Mouse (Mus musculus) MEL (cell line): Measurements from ENCODE around the gene Lcor. TPM values are rescaled to one million over a fixed set of nuclear protein-coding genes. Genes with fewer than 3 reads are reported as not detected.
A peak's percentile ranks its signal among the peaks of the same experiment; 100 is the strongest.

Experiments used
- DNase-seq: peaks from one replicate; pipeline ENCODE4 v3.0.0; 2011; ENCODE audit warnings: low read depth, low spot score
- H3K27ac ChIP-seq: 2 replicates; pipeline ENCODE4 v1.5.1; 2012; ENCODE audit warnings: low read depth, mild to moderate bottlenecking, control low read depth, low read length, moderate library complexity; ENCODE audit not compliant: control insufficient read depth
- H3K27me3 ChIP-seq, 2 experiments: fragments of 150-350 bp in 1 of 2; sonication (generic) in 1 of 2; 2 replicates each; pipeline ENCODE4 v1.6.1; 2012; ENCODE audit warnings: low read length in 2 of 2, mild to moderate bottlenecking in 2 of 2, improper control_type of control experiment in 1 of 2, moderate library complexity in 1 of 2; ENCODE audit not compliant: insufficient read depth in 2 of 2, control insufficient read depth in 1 of 2
- H3K36me3 ChIP-seq, 2 experiments: 2 replicates each; pipeline ENCODE4 v1.6.1; 2012 to 2014; ENCODE audit warnings: low read length in 2 of 2, improper control_type of control experiment in 1 of 2, inconsistent platforms in 1 of 2, mild to moderate bottlenecking in 1 of 2; ENCODE audit not compliant: insufficient read depth in 2 of 2, control insufficient read depth in 1 of 2
- H3K4me1 ChIP-seq, 2 experiments: fragments of 150-350 bp in 1 of 2; sonication (generic) in 1 of 2; 2 replicates each; pipeline ENCODE4 v1.6.1; 2012; ENCODE audit warnings: low read length in 2 of 2, improper control_type of control experiment in 1 of 2, mild to moderate bottlenecking in 1 of 2; ENCODE audit not compliant: insufficient read depth in 2 of 2, control insufficient read depth in 1 of 2
- H3K4me3 ChIP-seq, 2 experiments: fragments of 150-350 bp in 1 of 2; sonication (generic) in 1 of 2; 2 replicates each; pipeline ENCODE4 v1.5.1; 2012; ENCODE audit warnings: low read depth in 2 of 2, low read length in 2 of 2, mild to moderate bottlenecking in 2 of 2, moderate library complexity in 2 of 2, control low read depth in 1 of 2, improper control_type of control experiment in 1 of 2; ENCODE audit not compliant: control insufficient read depth in 1 of 2, insufficient read depth in 1 of 2
- H3K79me2 ChIP-seq: 2 replicates; pipeline ENCODE4 v1.6.1; 2012; ENCODE audit warnings: mild to moderate bottlenecking, low read length, moderate library complexity; ENCODE audit not compliant: control insufficient read depth, poor library complexity, insufficient read depth
- H3K9ac ChIP-seq: 2 replicates; pipeline ENCODE4 v1.6.1; 2012; ENCODE audit warnings: low read depth, mild to moderate bottlenecking, control low read depth, low read length, moderate library complexity; ENCODE audit not compliant: control insufficient read depth, poor library complexity, severe bottlenecking
- H3K9me3 ChIP-seq: fragments of 150-350 bp; sonication (generic); replicated peaks from 2 replicates; pipeline ENCODE4 v1.6.1; 2012; ENCODE audit warnings: mild to moderate bottlenecking, low read length, improper control_type of control experiment, moderate library complexity; ENCODE audit not compliant: insufficient read depth
- CHD1 ChIP-seq: IDR thresholded peaks from 2 replicates; pipeline ENCODE4 v1.6.1; 2012; ENCODE audit warnings: low read depth, mild to moderate bottlenecking, inconsistent platforms, low read length, improper control_type of control experiment
- E2F4 ChIP-seq: IDR thresholded peaks from 2 replicates; pipeline ENCODE4 v1.6.1; 2011; ENCODE audit warnings: low read depth, low read length, improper control_type of control experiment, borderline replicate concordance
- ELF1 ChIP-seq: IDR thresholded peaks from 2 replicates; pipeline ENCODE4 v1.6.1; 2014; ENCODE audit warnings: low read depth, mild to moderate bottlenecking, inconsistent platforms, low read length, improper control_type of control experiment, moderate library complexity
- JUND ChIP-seq: IDR thresholded peaks from 2 replicates; pipeline ENCODE4 v1.6.1; 2011; ENCODE audit warnings: low read depth, mild to moderate bottlenecking, improper control_type of control experiment, low read length
- MAX ChIP-seq: IDR thresholded peaks from 2 replicates; pipeline ENCODE4 v1.6.1; 2011; ENCODE audit warnings: low read length, improper control_type of control experiment
- MAZ ChIP-seq: IDR thresholded peaks from 2 replicates; pipeline ENCODE4 v1.6.1; 2012; ENCODE audit warnings: low read depth, mild to moderate bottlenecking, inconsistent platforms, low read length, improper control_type of control experiment
- MXI1 ChIP-seq: IDR thresholded peaks from 2 replicates; pipeline ENCODE4 v1.6.1; 2011; ENCODE audit warnings: mild to moderate bottlenecking, low read depth, low read length, improper control_type of control experiment
- NRF1 ChIP-seq: IDR thresholded peaks from 2 replicates; pipeline ENCODE4 v1.6.1; 2014; ENCODE audit warnings: low read depth, mild to moderate bottlenecking, inconsistent platforms, low read length, improper control_type of control experiment, moderate library complexity; ENCODE audit not compliant: poor library complexity, insufficient read depth, severe bottlenecking
- POLR2A ChIP-seq, 2 experiments: IDR thresholded peaks; 2 replicates each; pipeline ENCODE4 v1.6.1; 2011 to 2012; ENCODE audit warnings: low read length in 2 of 2, mild to moderate bottlenecking in 2 of 2, control low read depth in 1 of 2, improper control_type of control experiment in 1 of 2, low read depth in 1 of 2, moderate library complexity in 1 of 2; ENCODE audit not compliant: control insufficient read depth in 1 of 2, insufficient read depth in 1 of 2, poor library complexity in 1 of 2
- SIN3A ChIP-seq: IDR thresholded peaks from 2 replicates; pipeline ENCODE4 v1.6.1; 2012; ENCODE audit warnings: low read length, improper control_type of control experiment, inconsistent platforms
- TAL1 ChIP-seq: IDR thresholded peaks from 2 replicates; pipeline ENCODE4 v1.6.1; 2012; ENCODE audit warnings: mild to moderate bottlenecking, inconsistent platforms, low read length, moderate library complexity, mixed read lengths
- USF1 ChIP-seq: IDR thresholded peaks from 2 replicates; pipeline ENCODE4 v1.6.1; 2014; ENCODE audit warnings: low read depth, mild to moderate bottlenecking, inconsistent platforms, low read length, improper control_type of control experiment, moderate library complexity
- polyA plus RNA-seq, 2 experiments: library from polyadenylated mRNA; stranded (reverse) in 1 of 2; unstranded in 1 of 2; fragments of >175 nt in 1 of 2; fragments of >200 nt in 1 of 2; gene quantifications; 2 replicates each; pipeline versions ENCODE4 v1.2.1 to v1.2.4; 2012; ENCODE audit warnings: low replicate concordance in 2 of 2, low read depth in 1 of 2; ENCODE audit not compliant: insufficient read length in 2 of 2, insufficient read depth in 1 of 2, missing spikeins in 1 of 2
- total RNA-seq: library from RNA; depleted of rRNA; stranded (reverse); fragments of 300-350 nt; gene quantifications from 2 replicates; pipeline ENCODE4 v1.2.3, GENCODE M21; 2012

The Lcor gene
- total and polyA plus RNA-seq, 3 experiments = 8.1 to 8.7 TPM; not detected in 1

DNA sequence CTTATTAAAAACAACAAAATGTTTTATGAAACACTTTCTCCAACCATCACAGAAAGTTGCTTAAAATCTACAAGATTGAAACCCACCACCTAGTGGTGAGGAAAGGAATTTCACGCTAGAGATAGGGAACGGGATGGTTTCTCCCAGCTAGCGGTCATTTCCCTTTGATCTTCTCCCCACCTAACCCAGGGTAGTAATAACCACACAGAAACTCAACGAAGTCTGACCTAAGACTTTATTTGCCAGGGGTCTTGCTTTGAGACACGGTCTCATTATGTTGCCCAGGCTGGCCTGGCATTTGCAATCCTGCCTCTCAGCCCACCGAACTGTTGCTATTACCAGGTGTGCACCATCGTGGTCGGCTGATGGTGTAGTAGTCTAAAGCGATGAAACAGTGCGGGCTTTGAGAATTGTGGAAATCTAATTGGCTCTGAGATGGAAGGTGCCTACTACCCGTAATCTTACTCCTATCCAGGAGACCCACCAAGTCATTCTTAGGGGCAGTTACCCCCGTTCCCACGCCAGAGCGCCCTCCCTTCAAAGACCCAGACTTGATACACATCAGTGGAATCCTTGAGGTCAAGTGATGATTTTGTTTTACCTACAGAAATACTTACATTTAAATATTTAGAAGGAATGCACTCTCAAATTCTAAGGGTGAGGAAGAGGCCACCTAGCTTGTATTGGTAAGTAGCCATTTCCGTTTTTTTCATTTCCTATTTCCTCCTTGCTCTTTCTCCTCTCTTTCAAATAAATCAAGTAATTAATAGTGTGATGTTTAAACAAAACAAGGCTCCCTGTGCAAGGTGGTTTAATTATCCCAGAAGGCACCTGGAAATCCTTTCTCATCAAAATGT, 1.2 kb upstream of the Lcor start (continued):
- TF ChIP-seq USF1 (no peak), NRF1 (no peak; the same call in 1 of the 2 replicates), TAL1 (no peak), MAZ (peak; percentile 60; the same call in 1 of the 2 replicates), E2F4 (no peak; the same call in 1 of the 2 replicates)

DNA sequence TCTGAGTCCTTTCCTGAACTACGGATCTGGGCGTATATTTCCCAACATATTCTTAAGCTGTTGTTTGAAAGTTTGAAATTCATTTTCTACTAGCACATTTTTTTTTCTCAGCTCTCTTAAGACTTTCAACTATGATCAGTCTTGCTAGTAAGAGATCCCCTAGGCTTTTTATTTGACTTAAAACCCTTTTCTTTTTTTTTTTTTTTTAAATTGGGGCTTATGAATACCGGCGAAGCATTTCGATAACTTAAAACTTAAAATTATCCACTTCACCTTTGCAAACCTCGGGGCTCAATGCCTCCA, 599 bp upstream of the Lcor start:
- Histone ChIP-seq H3K27ac (peak overlapping the region; percentile 91), H3K9ac (peak overlapping the region; percentile 80), H3K36me3 (peaks cover 1 to 24% of the 10 kb centered on the region in 2 experiments; a peak in 3 of 4 replicates), H3K27me3 (no peaks in the 10 kb centered on the region), H3K9me3 (no peaks in the 10 kb centered on the region), H3K4me1 (peaks cover 11 to 12% of the 10 kb centered on the region in 2 experiments), H3K79me2 (peaks cover 36% of the 10 kb centered on the region), H3K4me3 (peak overlapping the region; percentile 59 to 83)
- no peak for TF ChIP-seq ELF1
- no peak for TF ChIP-seq E2F4
- TF ChIP-seq CHD1 = peak; percentile 94
- no peak for DNase-seq

DNA sequence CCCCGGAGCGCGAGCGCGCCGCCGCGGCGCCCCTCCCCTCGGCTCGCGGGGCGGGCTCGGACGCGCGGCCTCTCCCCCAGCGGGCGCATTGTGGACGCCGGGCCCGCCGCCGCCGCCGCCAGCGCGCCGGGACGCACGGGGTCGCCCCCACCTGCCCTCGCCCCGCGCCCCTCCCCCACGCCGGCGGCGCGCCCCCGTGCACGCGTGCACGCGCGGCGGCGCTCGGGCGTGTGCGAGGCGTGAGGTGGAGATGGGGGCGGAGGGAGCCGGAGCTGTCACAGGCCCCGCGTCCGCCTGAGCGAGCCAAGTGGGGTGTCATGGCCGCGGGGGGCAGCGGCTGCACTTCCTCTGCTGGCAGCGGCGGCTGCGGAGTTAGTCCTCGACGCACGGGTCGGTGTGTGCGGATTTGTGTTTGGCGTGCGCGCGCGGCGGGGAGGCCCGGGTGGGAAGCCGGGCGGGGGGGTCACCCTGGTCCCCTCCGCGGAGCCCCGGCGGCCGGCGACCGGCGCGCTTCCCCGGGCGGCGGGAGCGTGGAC, 540 bp downstream of the Lcor start:
- TF ChIP-seq MAZ = peak; percentile 54; the same call in 1 of the 2 replicates
- 0 out of 4 replicates have a peak, but pooled peaks of 1 of the 2 experiments have one; percentile 1 for TF ChIP-seq POLR2A (IDR thresholded peaks at IDR 0.05; ENCODE audit: control insufficient read depth in 1 of 2, insufficient read depth in 1 of 2, low read depth in 1 of 2, low read length in 2 of 2, poor library complexity in 1 of 2)
- peak; percentile 16; the same call in 1 of the 2 replicates for TF ChIP-seq MAX
- TF ChIP-seq SIN3A = 0 out of 2 replicates have a peak, but pooled peaks have one; percentile 22
- peak; percentile 62 for TF ChIP-seq MXI1
- TF ChIP-seq CHD1 = no peak; the same call in 1 of the 2 replicates
- TF ChIP-seq JUND = no peak
- H3K27ac ChIP-seq = peak overlapping the region; percentile 70
- DNase-seq = peak; percentile 87
- H3K4me3 ChIP-seq = peak overlapping the region; percentile 93 to 97
- H3K36me3 ChIP-seq = peaks cover 10 to 33% of the 10 kb centered on the region in 2 experiments
- H3K9ac ChIP-seq = peak overlapping the region; percentile 88
- no peaks in the 10 kb centered on the region for H3K27me3 ChIP-seq
- H3K4me1 ChIP-seq = peaks cover 9 to 17% of the 10 kb centered on the region in 2 experiments
- no peaks in the 10 kb centered on the region for H3K9me3 ChIP-seq
- H3K79me2 ChIP-seq = peaks cover 41% of the 10 kb centered on the region
